Mouse (Mus musculus) megakaryocyte, embryonic 14.5 days (primary cell): ENCODE results near the gene Tnnt2.

ENCODE experiments used
- FLI1 ChIP-seq: IDR thresholded peaks from 2 replicates; pipeline ENCODE4 v1.6.1; 2012; ENCODE audit warnings: low read length, inconsistent platforms, mixed read lengths
- GATA1 ChIP-seq: IDR thresholded peaks from 3 replicates; pipeline ENCODE4 v1.6.1; 2012; ENCODE audit warnings: mixed read lengths, low read length, inconsistent platforms, borderline replicate concordance

- no peak for TF ChIP-seq GATA1
- no peak for TF ChIP-seq FLI1
These were observed 42.6 kb upstream of the Tnnt2 start for GRCm38 (mm10) chr1:135793370-135794215.
